Mouse (Mus musculus) E14TG2a.4 (cell line): ENCODE results near the gene Srgap2.

Experiments used
- CTCF ChIP-seq: conservative IDR thresholded peaks from 2 replicates; pipeline ENCODE4 v1.5.1; 2014; ENCODE audit warnings: low read length
- NANOG ChIP-seq: IDR thresholded peaks from 2 replicates; pipeline ENCODE4 v1.6.1; 2014; ENCODE audit warnings: borderline replicate concordance, low read length, mixed read lengths
- POU5F1 ChIP-seq: IDR thresholded peaks from 2 replicates; pipeline ENCODE4 v1.6.1; 2014; ENCODE audit warnings: low read length, borderline replicate concordance

- TF ChIP-seq CTCF: no peak
- TF ChIP-seq NANOG: no peak
- no peak for TF ChIP-seq POU5F1
Measured at GRCm38 (mm10) chr1:131543886-131544565, 16.9 kb upstream of the Srgap2 start.
